Mouse (Mus musculus) adrenal gland, postnatal 25 days (tissue): ENCODE results near the gene Ccnl2. TPM values are rescaled to one million over a fixed set of nuclear protein-coding genes. Genes with fewer than 3 reads are reported as not detected.

Experiments
- DNase-seq: peaks from one replicate; pipeline ENCODE4 v3.0.0; 2021; ENCODE audit warnings: mixed read lengths
- total RNA-seq: library from RNA; stranded (reverse); gene quantifications from 2 replicates; pipeline ENCODE4 v1.2.3, GENCODE M21; 2021

Ccnl2 gene
- total RNA-seq, 1 experiment from 2014 or later, result 150 TPM

DNA sequence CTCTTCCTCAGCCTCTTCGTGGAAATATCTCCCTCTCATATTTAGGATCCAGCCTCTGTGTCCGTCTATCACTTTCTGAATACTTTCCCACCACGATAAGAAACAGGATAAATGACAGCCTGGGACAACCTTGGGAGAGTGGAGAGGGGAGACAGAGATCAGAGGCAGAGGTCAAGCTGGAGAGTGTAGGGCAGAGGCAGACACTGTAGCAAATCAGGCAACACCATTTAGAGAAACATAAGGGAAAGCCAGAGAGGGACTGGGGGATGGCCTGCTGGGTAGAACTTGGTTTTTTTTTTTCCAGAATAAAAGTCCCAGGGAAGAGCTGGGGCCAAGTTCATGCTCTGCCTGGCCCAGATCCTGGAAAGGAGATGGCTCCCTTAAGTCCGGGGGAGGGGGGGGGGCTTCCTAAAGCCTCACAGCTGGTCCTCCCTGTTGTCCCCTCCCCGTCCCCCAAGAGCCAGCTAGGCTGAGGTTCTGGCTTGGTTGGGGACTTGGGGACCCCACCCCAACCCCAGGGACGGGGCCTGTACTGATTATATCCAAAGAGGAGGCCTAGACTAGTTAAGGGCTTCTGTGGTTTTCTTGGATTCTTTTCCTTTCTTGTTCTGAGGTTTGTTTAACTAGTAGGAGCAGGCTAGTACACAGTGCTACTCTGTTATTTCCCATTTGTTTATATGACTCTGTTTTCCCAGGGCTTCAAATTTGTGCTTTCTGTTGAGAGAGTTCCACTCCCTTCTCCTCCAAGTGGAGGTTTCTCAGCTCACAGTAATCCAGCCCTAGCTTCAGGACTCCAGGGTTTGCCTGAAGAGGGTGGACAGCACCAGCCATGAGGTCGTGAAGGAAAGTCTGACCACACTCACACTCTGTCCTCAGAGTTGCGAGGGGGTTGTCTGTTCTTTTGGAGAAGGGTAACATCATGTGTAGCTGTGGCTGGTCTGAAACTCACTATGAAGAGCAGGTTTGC, 26.2 kb downstream of the Ccnl2 start:
- DNase-seq, result no peak

DNA sequence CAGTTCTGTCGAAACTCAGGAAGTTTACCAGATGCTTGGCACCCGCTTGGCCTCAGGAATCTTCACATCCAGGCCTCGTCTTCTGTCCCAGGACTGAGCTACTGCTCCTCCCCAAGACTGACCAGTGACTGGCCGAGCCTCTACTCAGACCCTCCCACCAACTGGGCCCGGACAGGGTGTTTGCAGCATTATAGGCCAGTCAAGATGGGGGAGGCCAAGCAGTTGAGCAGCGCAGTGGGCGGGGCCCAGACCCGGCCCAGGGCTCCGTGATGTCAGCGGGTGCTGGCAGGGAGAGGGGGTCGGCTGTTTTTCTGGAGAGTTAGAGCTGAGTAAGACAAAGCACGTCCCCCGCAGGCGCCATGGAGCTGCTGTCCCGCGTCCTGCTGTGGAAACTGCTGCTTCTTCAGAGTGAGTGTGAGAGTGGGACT, 27.2 kb downstream of the Ccnl2 start, which contains the start of gene Mxra8:
Gene Mxra8, plus strand, starts transcription at position 198 of the 428 bp plus-strand sequence.
- DNase-seq, result peak; percentile 78

DNA sequence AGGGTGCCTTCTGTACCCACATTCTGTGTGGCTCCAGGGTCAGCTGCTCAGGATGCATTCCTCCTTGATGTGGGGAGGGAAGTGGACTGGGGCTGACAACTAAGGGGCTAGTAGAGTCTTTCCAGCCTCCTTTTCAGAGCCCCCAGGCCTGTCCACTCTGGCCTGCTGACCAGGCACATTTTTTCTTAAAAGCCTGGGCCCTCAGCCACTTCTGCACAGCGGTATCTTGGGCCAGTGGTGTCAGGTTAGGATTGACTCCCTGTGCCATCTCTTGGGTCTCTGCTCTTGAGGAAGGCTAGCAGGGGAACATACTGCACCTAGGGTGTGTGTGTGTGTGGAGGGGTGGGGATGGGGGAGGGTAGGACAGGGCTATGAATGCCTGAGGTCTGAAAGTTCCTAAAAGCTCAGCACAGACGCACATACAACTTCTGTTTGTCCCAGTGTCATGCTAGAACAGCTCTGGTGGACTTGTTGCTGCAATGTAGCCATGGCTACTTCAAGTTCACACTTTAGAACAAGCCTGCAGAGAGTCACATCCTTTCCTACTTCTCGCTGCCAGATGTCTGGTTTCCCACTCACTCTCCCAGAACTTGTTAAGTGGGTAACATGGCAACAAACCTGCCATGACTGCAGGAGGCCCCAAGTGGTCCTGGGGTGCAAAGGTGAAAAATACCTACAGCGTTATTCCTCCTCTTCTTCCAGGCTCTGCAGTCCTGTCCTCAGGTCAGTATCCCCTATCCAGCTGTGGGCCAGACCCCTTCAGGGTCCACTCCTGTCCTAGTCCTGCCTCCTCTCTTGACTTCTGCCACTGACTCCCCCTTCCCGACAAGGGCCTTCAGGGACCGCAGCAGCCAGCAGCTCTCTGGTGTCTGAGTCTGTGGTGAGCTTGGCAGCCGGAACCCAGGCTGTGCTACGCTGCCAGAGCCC, 28.1 kb downstream of the Ccnl2 start:
- DNase-seq, result no peak

DNA sequence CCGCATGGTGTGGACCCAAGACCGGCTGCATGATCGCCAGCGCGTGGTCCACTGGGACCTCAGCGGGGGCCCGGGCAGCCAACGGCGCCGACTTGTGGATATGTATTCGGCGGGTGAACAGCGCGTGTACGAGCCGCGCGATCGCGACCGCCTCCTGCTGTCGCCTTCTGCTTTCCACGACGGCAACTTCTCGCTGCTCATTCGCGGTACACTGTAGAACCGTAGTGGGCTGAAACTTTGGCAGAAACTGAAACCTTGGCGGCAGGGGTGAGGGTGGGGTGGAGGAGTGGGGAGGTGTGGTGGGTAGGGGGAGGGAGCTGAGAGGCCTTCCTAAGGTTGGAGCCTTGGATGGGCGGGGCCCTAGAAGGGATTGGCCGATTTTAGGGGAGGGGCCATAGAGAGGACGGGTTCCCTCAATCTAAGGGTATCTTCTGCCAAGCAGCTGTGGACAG, 28.7 kb downstream of the Ccnl2 start:
- peak; percentile 66 for DNase-seq

DNA sequence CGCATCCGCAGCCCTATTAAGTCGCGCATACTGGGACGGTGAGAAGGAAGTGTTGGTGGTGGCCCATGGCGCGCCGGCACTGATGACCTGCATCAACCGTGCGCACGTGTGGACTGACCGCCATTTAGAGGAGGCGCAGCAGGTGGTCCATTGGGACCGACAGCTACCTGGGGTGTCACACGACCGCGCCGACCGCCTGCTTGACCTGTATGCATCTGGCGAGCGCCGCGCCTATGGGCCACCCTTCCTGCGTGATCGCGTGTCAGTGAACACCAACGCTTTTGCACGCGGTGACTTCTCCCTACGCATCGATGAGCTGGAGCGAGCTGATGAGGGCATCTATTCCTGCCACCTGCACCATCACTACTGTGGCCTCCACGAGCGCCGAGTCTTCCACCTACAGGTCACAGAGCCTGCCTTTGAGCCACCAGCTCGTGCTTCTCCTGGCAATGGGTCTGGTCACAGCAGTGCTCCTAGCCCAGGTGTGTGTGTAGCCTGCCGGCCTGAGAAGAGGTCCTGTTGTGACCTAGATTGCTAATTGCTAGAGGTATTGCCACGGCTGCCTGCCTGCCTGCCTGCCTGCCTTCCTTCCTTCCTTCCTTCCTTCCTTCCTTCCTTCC, 29.5 kb downstream of the Ccnl2 start:
- no peak for DNase-seq

DNA sequence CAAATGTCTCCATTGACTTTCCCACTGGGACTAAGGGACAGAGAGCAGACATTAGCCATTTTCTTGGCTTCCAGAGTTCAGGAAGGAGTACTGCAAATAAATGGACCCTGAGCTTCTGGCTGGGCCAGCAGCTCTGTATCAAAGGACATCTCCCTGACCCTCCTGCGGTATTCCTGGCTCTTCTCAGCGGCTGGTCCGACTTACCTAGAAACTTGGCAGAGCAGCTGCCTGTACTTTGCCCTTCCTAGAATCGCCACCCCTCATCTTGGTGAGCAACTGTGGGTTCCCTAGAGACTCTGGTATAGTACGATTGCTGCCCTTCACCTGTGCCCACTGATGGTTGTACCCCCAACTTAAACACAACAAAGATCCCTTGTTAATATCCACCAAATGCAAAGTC, 30.9 kb downstream of the Ccnl2 start:
- DNase-seq, result no peak

DNA sequence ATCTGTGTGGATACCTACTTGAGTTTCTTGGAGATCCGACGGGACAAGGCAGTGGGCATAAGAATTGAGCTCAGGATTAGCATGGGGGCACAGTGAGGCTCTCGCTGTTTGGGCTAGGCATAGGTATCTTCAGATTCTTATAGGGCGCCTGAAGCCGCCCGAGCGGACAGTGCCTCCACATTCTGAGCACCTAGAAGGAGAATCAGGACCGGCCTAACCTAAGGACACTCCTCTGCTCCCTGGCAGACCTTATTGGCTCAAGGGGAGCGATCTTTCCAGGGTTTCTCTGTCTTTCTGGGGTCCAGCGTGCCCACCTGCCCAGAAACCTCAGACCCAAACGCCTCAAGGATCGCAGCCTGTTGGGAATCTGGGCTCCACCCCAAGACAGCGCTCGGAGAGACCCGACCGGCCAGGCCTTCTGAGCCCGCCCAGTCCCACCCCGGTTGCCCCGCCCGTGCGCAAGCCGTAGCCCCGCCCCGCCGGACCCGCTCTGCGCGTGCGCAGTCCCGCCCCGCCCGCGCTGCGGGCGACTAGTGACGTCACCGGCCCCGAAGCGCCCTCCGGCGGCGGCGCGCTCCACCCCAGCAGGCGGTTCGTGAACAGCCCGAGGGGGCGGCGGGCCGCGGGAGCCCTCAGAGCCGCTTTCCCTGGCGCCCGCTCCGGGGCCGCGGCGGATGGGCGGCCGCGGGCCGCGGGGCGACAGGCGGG, 34.7 kb downstream of the Ccnl2 start, which contains the start of gene Dvl1:
Gene Dvl1, plus strand, starts transcription at position 532 of the 708 bp plus-strand sequence.
- peak; percentile 99 for DNase-seq

DNA sequence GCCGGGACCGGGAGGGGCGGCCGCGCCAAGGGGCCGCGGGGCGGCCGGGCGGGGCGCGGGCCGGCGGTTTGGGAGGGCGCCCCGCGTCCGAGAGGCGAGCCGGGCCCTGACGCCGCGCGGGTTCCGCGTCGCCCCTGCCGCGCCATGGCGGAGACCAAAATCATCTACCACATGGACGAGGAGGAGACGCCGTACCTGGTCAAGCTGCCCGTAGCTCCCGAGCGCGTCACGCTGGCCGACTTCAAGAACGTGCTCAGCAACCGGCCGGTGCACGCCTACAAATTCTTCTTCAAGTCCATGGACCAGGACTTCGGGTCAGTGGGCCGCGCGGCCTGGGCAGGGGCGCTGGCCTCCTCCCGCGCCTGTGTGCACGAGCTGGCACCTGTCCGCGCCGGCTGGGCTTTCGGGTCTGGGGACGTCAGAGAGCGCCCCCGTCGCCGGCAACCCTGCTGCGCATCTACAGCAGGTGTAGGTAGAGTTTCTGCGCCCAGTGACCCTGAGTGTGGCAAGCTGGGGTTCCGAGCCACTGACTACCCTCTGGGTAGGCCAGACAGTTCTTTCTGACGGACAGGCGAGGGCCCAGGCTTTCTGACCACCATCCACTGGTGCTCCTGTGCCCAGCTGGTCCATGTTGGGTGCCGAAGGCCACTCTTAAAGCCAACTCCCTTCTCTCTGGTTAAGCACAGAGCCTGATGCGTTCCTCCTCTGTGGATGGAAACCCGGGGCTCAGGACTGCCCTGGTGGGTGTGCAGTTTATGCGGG, 35.5 kb downstream of the Ccnl2 start:
- DNase-seq, result peak; percentile 41

DNA sequence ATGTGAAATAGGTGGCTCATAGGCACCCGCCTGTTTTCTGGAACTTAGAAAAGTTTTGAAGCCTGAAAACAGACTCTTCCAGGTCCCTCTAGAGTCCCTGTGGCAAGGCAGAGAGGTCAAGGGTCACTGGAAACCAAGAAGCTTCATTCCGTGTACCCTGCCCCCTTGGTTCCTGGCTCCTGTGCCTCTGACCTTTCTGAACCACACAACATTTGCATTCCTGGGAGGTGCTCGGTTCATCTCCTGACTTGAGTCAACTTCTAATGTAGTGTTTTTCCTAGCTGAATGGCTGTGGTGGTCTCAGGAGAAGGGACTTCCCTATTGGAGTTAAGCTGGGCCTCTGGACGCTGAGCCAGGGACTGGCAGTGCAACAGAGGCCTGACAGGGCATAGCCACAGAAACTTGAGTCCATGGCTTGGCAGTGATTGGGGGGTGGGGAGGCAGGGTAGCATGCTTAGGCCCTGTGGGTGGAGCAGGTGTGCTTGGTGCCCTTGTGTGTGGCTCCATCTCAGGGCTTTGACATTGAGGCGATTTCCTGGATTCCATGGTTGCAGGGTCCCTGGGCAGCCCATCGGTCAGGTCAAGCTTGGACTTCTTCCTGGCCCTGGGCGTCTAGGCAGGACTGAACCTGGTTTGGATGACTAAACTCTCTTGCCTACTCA, 36.3 kb downstream of the Ccnl2 start:
- DNase-seq, result no peak

DNA sequence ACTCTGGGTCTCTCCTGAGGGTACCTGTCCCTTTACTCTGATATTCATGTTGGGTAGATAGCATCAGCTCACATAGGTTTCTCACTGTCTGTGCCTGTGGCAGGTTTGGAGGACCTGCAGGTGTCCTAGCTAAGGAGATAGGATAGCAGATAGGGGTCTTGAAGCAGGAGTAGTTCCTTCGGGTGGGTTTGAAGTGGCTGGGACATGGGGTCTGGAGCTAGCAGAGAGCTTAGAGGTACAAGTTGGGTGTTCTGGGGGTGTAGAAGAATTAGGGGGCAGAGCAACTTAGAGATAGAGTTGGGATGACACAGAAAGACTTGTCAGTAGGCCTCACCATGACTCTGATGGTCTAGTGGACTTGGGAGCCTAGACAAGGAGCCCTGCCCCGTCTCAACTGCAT, 37.1 kb downstream of the Ccnl2 start:
- DNase-seq, result no peak

DNA sequence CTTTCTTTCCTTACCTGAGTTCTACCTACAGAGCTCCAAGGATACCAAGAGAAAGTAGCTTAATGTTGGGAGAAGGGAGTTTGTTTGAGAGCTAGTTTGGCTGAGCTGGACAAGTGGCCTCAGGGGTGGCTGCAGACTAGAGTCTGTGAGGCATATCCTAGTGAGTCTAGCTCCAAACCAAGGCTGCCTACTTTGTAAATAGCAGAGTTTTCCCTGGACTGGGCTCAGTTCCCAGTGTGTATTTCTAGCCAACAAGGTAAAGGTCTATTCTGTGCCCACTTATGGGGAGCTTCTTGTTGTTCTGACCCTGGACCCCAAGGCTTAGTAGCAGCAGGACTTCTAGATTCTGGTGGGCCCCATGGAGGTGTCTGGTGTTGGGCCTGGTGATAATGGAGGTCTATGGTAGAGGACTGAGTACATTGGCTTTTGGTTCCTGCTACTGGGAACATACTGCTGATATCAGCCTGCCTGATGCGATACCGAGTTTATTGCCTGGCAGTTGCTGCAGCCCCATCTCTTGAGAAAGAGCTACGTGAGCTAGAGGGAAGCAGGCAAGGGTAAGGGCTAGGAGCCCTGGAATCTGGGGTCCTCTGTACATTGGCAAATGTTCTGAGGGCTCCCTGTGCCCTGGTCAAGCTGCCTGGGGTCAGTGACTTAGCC, 37.6 kb downstream of the Ccnl2 start:
- DNase-seq, result no peak

DNA sequence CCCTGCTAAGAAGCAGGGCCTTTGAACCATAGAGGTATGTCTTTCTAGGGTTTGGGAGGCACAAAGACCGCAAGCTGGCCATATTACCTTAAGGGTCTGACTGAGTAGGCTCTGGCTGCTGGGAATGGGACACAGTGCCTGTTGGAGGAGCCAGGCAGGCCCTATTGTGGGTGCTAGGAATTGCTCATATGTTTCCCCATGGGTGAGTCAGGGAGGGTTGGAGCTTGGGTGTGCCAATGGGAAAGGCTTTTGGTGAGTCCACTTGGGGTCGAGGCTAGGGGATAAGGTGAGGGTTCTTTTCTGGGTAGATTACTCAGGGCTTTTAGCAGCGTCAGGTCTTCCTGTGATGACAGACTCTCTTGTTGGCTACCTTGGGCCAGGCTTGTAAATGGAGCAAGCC, 39.1 kb downstream of the Ccnl2 start:
- no peak for DNase-seq

DNA sequence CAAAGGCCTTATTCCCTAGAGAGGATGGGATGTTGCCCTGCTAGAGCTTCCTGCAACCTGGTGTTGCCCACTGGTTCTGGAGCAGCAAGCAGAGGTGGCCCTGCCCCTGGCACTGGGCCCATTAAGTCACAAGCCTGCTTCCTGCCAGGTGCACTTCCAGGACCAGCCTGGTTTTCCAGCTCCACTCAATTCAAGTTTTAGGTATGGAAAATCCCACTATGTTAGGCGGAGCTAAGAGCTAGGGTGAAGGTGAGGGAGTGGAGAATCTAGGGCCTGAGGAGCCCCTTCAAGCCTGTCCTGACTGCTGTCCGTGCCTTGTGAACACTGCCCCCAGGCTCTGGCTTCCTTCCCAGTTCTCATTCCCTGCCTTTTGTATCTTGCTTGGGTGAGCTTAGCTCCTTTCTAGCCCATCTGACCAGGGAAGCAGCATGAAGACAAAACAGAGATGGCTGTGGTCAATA, 39.7 kb downstream of the Ccnl2 start:
- DNase-seq, result no peak

DNA sequence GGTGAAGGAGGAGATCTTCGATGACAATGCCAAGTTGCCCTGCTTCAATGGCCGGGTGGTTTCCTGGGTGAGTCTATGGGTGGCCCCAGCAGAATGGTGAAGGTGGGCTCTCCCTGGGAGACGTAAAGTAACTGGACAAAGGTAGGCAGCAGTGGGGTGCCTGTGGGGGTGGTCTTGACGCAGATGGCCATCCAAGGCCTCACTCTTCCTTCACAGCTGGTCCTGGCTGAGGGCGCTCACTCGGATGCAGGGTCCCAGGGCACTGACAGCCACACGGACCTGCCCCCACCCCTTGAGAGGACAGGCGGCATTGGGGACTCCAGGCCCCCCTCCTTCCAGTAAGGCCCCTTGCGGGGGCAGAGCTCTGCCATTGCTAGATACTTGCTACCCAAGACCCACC, 41.1 kb downstream of the Ccnl2 start:
- DNase-seq, result no peak

DNA sequence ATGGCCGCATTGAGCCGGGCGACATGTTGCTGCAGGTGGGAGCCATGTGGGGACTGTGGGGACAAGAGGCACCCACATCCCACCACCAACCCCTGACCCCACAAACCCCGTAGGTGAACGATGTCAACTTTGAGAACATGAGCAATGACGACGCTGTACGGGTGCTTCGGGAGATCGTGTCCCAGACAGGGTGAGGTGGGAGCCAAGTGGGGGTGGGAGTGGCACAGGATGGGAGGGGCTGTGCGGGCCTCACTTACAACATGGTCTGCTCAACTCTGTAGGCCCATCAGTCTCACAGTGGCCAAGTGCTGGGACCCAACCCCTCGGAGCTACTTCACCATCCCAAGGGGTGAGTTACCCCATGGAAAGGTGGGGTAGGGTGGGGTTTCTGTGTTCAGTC, 42.7 kb downstream of the Ccnl2 start:
- no peak for DNase-seq

DNA sequence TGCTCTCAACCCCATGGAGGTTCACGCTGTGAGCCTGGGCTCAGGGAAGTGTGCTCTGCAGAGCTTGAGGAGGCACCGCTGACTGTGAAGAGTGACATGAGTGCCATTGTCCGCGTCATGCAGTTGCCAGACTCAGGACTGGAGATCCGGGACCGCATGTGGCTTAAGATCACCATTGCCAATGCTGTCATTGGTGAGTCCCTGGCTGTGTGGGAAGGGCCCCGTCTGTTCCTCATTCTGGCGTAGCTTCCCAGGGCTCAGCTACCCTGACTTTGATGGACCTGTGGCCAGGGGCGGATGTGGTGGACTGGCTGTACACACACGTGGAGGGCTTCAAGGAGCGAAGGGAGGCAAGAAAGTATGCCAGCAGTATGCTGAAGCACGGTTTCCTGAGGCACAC, 43.8 kb downstream of the Ccnl2 start:
- no peak for DNase-seq

DNA sequence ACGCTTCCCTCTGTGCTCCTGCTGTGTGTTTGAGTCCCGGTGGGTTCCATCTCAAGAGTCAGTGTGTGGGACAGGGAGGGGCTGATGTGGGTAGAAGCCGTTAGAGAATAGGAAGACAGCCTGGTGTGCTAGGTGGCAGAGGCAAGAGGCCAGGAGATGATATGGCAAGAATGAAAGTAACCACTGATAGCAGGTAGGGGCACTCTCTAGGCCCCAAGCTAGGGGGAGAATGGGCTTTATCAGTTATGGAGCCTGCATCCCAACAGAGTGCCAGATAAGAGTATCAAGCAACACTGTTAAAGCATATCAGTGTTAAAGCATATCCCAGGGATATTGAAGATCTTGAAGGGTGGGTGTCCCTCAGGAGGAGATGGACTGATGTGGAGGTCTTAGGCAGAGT, 44.6 kb downstream of the Ccnl2 start:
- no peak for DNase-seq

DNA sequence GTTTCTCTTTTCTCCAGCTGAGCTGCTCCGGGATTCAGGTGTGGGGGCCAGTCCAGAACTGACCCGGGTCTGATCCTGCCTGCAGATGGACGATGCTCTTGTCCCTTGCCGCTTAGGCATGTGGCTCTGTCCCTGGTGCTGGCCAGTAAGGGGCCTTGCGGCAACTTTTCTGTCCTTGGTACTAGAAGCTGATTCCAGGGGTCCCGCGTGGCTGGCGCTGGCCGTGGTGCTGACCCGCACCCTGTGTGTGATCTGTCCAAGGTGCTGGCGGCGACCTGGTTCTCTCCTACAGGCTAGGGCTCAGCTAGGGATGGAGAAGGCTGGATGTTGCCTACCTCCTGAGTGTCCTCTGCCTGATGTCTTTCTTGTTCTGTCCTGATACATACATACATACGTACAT, 47.0 kb downstream of the Ccnl2 start:
- peak; percentile 58 for DNase-seq

DNA sequence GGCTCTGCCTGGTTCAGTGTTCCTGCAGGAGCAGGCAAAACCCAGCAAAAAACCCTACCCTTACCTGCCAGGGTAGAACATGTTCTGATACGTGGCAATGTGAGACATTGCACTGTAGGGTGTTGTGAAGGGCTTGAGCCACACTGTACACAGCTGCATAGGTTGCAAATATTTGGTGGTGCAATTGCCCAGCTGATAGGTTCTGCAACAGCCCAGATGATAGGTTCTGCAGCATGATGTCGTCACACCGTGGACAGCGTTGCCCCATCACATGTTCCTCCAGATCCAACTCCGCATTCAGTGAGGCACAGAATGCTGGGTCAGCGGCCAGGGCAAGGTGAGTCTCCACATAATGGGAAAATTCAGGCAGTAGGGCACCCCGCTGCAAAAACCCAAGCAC, 49.5 kb downstream of the Ccnl2 start:
- DNase-seq, result no peak

DNA sequence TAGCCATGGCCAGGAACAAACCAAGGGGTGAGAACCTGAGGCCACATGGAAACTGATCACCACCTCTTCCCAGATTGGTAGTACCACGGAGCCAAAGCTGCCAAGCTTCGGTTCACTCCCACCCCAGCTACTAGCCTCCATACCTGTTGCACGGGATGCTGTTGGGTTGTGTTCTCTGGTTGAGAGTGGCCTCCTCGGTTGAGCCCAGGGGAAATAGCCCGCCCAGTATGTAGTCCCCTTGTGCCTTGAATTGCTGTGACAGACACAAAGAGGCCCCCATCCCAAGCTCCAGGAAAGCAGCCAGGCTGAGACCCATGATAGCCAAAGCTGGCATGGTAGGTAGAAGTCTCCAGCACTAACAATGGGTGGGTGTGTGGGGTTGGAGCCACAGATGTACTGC, 50.7 kb downstream of the Ccnl2 start, which contains the start of gene Tas1r3:
Gene Tas1r3, minus strand, starts transcription at position 362 of the 400 bp plus-strand sequence.
- DNase-seq, result no peak
